9 mouse cellular contexts compared by ENCODE assay signal in genomic region chr11:120160478-120160877, GRCm38 (mm10). TPM values are rescaled to one million over a fixed set of nuclear protein-coding genes. Genes with fewer than 3 reads are reported as not detected.
DNase-seq lines count a peak whose midpoint lies in the region; ATAC-seq and TF ChIP-seq lines count a peak whose summit lies in the region.
"Had no signal": no experiment of that assay in that cellular context is flagged by ENCODE, and none has a peak within 500 bp of the region (broad histone marks: within the 10 kb centered on the region; RNA-seq: fewer than 3 reads in every experiment).

No protein-coding gene starts in this region.

- no peak overlapping the region for H3K4me3 ChIP-seq in heart, embryonic 11.5 days (ENCODE audit: low read depth, low read length)
- H3K4me3 ChIP-seq in C2C12 (ENCODE audit: insufficient read depth, poor library complexity, severe bottlenecking): no peak overlapping the region
- H3K4me3 ChIP-seq in embryonic facial prominence, embryonic 10.5 days: no peak overlapping the region
- H3K4me3 ChIP-seq: intestine, embryonic 15.5 days; midbrain, embryonic 12.5 days had no signal

- WGBS in heart, embryonic 11.5 days (ENCODE audit: insufficient replicate concordance): 68% methylated on average over 4 of the region's 4 CpGs
- WGBS in embryonic facial prominence, embryonic 10.5 days: 77% methylated on average over 4 of the region's 4 CpGs

- H3K79me3 ChIP-seq in C2C12 (ENCODE audit: low read depth): no peaks in the 10 kb centered on the region

- peak; percentile 57 for TF ChIP-seq CTCF in C2C12 (IDR thresholded peaks at IDR 0.05; ENCODE audit: control insufficient read depth, insufficient read depth, insufficient read length)

- peaks cover 35% of the 10 kb centered on the region for H3K4me1 ChIP-seq in heart, embryonic 11.5 days (ENCODE audit: control insufficient read depth, insufficient read depth, low read length)
- H3K4me1 ChIP-seq in embryonic facial prominence, embryonic 10.5 days: peaks cover 55% of the 10 kb centered on the region

- H3K27ac ChIP-seq in heart, embryonic 11.5 days (ENCODE audit: low read depth, low read length): no peak overlapping the region
- peak overlapping the region; percentile 3; the same call in 1 of the 2 replicates for H3K27ac ChIP-seq in embryonic facial prominence, embryonic 10.5 days (replicated peaks)
- H3K27ac ChIP-seq: intestine, embryonic 15.5 days; midbrain, embryonic 12.5 days had no signal

- H3K79me2 ChIP-seq in C2C12 (ENCODE audit: control insufficient read depth, insufficient read depth): no peaks in the 10 kb centered on the region

- H3K9me3 ChIP-seq in heart, embryonic 11.5 days (replicated peaks; ENCODE audit: control insufficient read depth, low read length): no peaks in the 10 kb centered on the region
- no peaks in the 10 kb centered on the region for H3K9me3 ChIP-seq in embryonic facial prominence, embryonic 10.5 days
- H3K9me3 ChIP-seq: intestine, embryonic 15.5 days; midbrain, embryonic 12.5 days had no signal

- DNase-seq in heart, postnatal 4 days: peak; percentile 57
- peak; percentile 64 for DNase-seq in 3T3-L1 (ENCODE audit: low read depth, low spot score)
- peak; percentile 54 for DNase-seq in embryonic facial prominence, embryonic 10.5 days (ENCODE audit: low spot score)
- no peak for DNase-seq in ovary, postnatal 14 days (ENCODE audit: low spot score)
- no peak for DNase-seq in frontal cortex, postnatal 25 days (ENCODE audit: low spot score in 2 of 2)

- H3ac ChIP-seq in C2C12 (ENCODE audit: control insufficient read depth, insufficient read length, low read depth): no peak overlapping the region

- no peaks in the 10 kb centered on the region for H3K36me3 ChIP-seq in heart, embryonic 11.5 days (ENCODE audit: control insufficient read depth, insufficient read depth, low read length)
- no peaks in the 10 kb centered on the region for H3K36me3 ChIP-seq in C2C12 (ENCODE audit: control insufficient read depth, insufficient read depth)
- no peaks in the 10 kb centered on the region for H3K36me3 ChIP-seq in embryonic facial prominence, embryonic 10.5 days (replicated peaks)
- H3K36me3 ChIP-seq: intestine, embryonic 15.5 days; midbrain, embryonic 12.5 days had no signal

- H3K27me3 ChIP-seq in heart, embryonic 11.5 days (ENCODE audit: control insufficient read depth, insufficient read depth, low read length): no peaks in the 10 kb centered on the region
- H3K27me3 ChIP-seq in C2C12 (ENCODE audit: control insufficient read depth, insufficient read depth, insufficient read length): peaks cover 8% of the 10 kb centered on the region
- no peaks in the 10 kb centered on the region for H3K27me3 ChIP-seq in embryonic facial prominence, embryonic 10.5 days (replicated peaks; ENCODE audit: low read depth, poor library complexity, severe bottlenecking)
- H3K27me3 ChIP-seq: intestine, embryonic 15.5 days; midbrain, embryonic 12.5 days had no signal

- ATAC-seq in heart, embryonic 11.5 days (replicated peaks; ENCODE audit: insufficient number of reproducible peaks, low FRiP score, low TSS enrichment): no peak
- ATAC-seq: intestine, embryonic 15.5 days had no signal

- no peak overlapping the region for H3K4me2 ChIP-seq in heart, embryonic 11.5 days
- H3K4me2 ChIP-seq: intestine, embryonic 15.5 days; midbrain, embryonic 12.5 days had no signal

- H3K9ac ChIP-seq in heart, embryonic 11.5 days (ENCODE audit: low read depth, low read length): no peak overlapping the region
- H3K9ac ChIP-seq: intestine, embryonic 15.5 days; midbrain, embryonic 12.5 days had no signal

TF ChIP-seq in C2C12, 6 proteins besides CTCF, POLR2A, EP300 and RAD21:
- TF ChIP-seq MYOD1 (IDR thresholded peaks at IDR 0.05; ENCODE audit: control insufficient read depth, insufficient read length, low read depth): no peak
- no peak for TF ChIP-seq USF1 (IDR thresholded peaks at IDR 0.05; ENCODE audit: low read depth)
- TF ChIP-seq MYOG (IDR thresholded peaks at IDR 0.05; ENCODE audit: control insufficient read depth, extremely low read depth, insufficient read length): no peak
- no peak for TF ChIP-seq MAX (IDR thresholded peaks at IDR 0.05)
- TF ChIP-seq CEBPB (IDR thresholded peaks at IDR 0.05; ENCODE audit: low read depth): no peak
- TF ChIP-seq FOSL1 (IDR thresholded peaks at IDR 0.05; ENCODE audit: insufficient read depth, low read length, poor library complexity, severe bottlenecking): no peak

RNA-seq across cellular contexts. Expression of gene Slc38a10, which starts 9.3 kb away (rescaled TPM):
- total RNA-seq in heart, postnatal 4 days (2021): 100 to 1,000 TPM; 115 to 116 TPM
- polyA plus RNA-seq in heart, embryonic 11.5 days (2014; fragmentation: Nextera tagmentation; extraction: Ambion mirVana): 57.5 and 72.0 TPM in 2 replicates
- 71.6 TPM for polyA plus RNA-seq in C2C12 (2012; fragmentation: generic; extraction: Trizol)
- polyA plus RNA-seq in embryonic facial prominence, embryonic 10.5 days (2016; fragmentation: Nextera tagmentation; extraction: Ambion mirVana): 99.0 and 103 TPM in 2 replicates

Comparison
In these comparisons a context has a peak if more than half of its experiments do, and no peak if none do; other contexts are left out.
1. DNase-seq: peak in heart, postnatal 4 days (single experiment), 3T3-L1 (single experiment) and embryonic facial prominence, embryonic 10.5 days (single experiment); none in ovary, postnatal 14 days (single experiment) and frontal cortex, postnatal 25 days (0 of 2).